Mouse (Mus musculus) ES-Bruce4 (cell line): ENCODE measurements around the gene Fgd2. TPM values are rescaled to one million over a fixed set of nuclear protein-coding genes. Genes with fewer than 3 reads are reported as not detected.

ENCODE experiments used
- H3K27ac ChIP-seq: 2 replicates; pipeline ENCODE4 v1.5.1; 2012; ENCODE audit warnings: low read length, inconsistent platforms; ENCODE audit not compliant: insufficient read depth
- H3K27me3 ChIP-seq: 2 replicates; pipeline ENCODE4 v1.6.1; 2012; ENCODE audit warnings: mild to moderate bottlenecking, low read length, inconsistent platforms; ENCODE audit not compliant: control insufficient read depth, poor library complexity, insufficient read depth, severe bottlenecking
- H3K36me3 ChIP-seq: 2 replicates; pipeline ENCODE4 v1.6.1; 2012; ENCODE audit warnings: inconsistent platforms, mild to moderate bottlenecking, low read length, moderate library complexity; ENCODE audit not compliant: control insufficient read depth, poor library complexity, insufficient read depth, severe bottlenecking
- H3K4me1 ChIP-seq: one replicate; pipeline ENCODE4 v1.8.1; 2011; ENCODE audit warnings: low read length; ENCODE audit not compliant: control insufficient read depth, insufficient read depth
- H3K4me3 ChIP-seq: 2 replicates; pipeline ENCODE4 v1.5.1; 2011; ENCODE audit warnings: low read depth, mild to moderate bottlenecking, low read length
- H3K9ac ChIP-seq: 2 replicates; pipeline ENCODE4 v1.6.1; 2012; ENCODE audit warnings: low read depth, mild to moderate bottlenecking, inconsistent platforms; ENCODE audit not compliant: poor library complexity, severe bottlenecking
- H3K9me3 ChIP-seq: replicated peaks from 2 replicates; pipeline ENCODE4 v1.6.1; 2012; ENCODE audit warnings: mild to moderate bottlenecking, low read length, inconsistent platforms; ENCODE audit not compliant: control insufficient read depth, poor library complexity, insufficient read depth, severe bottlenecking
- CTCF ChIP-seq: IDR thresholded peaks from one replicate; pipeline ENCODE4 v1.8.1; 2011; ENCODE audit warnings: low read depth, low read length
- EP300 ChIP-seq: IDR thresholded peaks from 2 replicates; pipeline ENCODE4 v1.6.1; 2011; ENCODE audit warnings: low read depth, low read length; ENCODE audit not compliant: insufficient read depth
- POLR2A ChIP-seq: IDR thresholded peaks from one replicate; pipeline ENCODE4 v1.8.1; 2011; ENCODE audit warnings: low read length; ENCODE audit not compliant: insufficient read depth
- polyA plus RNA-seq: library from polyadenylated mRNA; stranded (reverse); fragments of >200 nt; gene quantifications from 2 replicates; pipeline ENCODE4 v1.2.4, GENCODE M21; 2011; ENCODE audit warnings: low read depth; ENCODE audit not compliant: missing spikeins, insufficient read depth, insufficient read length

Gene Fgd2
- polyA plus RNA-seq, 1 experiment, result 5.1 TPM

GRCm38 (mm10) chr17:29318731-29319250 lies 41.9 kb upstream of the Fgd2 start:
- Histone ChIP-seq H3K27me3 (no peaks in the 10 kb centered on the region), H3K27ac (no peak overlapping the region), H3K9me3 (no peaks in the 10 kb centered on the region), H3K36me3 (no peaks in the 10 kb centered on the region), H3K9ac (no peak overlapping the region), H3K4me3 (no peak overlapping the region), H3K4me1 (peaks cover 2% of the 10 kb centered on the region)
- TF ChIP-seq POLR2A (no peak), CTCF (no peak), EP300 (no peak)

GRCm38 (mm10) chr17:29319476-29319875 lies 41.2 kb upstream of the Fgd2 start:
- H3K4me1 ChIP-seq, result peaks cover 2% of the 10 kb centered on the region
- no peaks in the 10 kb centered on the region for H3K27me3 ChIP-seq
- TF ChIP-seq CTCF (no peak), POLR2A (no peak)

GRCm38 (mm10) chr17:29319881-29320639 lies 40.7 kb upstream of the Fgd2 start:
- Histone ChIP-seq H3K36me3 (no peaks in the 10 kb centered on the region), H3K9me3 (no peaks in the 10 kb centered on the region), H3K4me3 (no peak overlapping the region), H3K4me1 (peaks cover 2% of the 10 kb centered on the region), H3K9ac (no peak overlapping the region), H3K27ac (no peak overlapping the region), H3K27me3 (no peaks in the 10 kb centered on the region)
- TF ChIP-seq CTCF (no peak), EP300 (no peak), POLR2A (no peak)

More at GRCm38 (mm10) chr17:29319476-29319875, 41.2 kb upstream of the Fgd2 start:
- no peak overlapping the region for H3K27ac ChIP-seq
- H3K4me3 ChIP-seq, result no peak overlapping the region
- no peaks in the 10 kb centered on the region for H3K36me3 ChIP-seq
- no peaks in the 10 kb centered on the region for H3K9me3 ChIP-seq
- no peak overlapping the region for H3K9ac ChIP-seq

GRCm38 (mm10) chr17:29321765-29322602 lies 38.7 kb upstream of the Fgd2 start:
- TF ChIP-seq EP300 (no peak), CTCF (no peak), POLR2A (no peak)
- Histone ChIP-seq H3K36me3 (no peaks in the 10 kb centered on the region), H3K9ac (peak overlapping the region; percentile 28), H3K4me3 (peak overlapping the region; percentile 57), H3K27me3 (no peaks in the 10 kb centered on the region), H3K27ac (no peak overlapping the region), H3K4me1 (peaks cover 2% of the 10 kb centered on the region), H3K9me3 (no peaks in the 10 kb centered on the region)

- TF ChIP-seq EP300 (peak; percentile 86), CTCF (no peak)
- H3K9me3 ChIP-seq, result no peaks in the 10 kb centered on the region
- H3K27me3 ChIP-seq, result no peaks in the 10 kb centered on the region
- H3K4me1 ChIP-seq, result peaks cover 2% of the 10 kb centered on the region
- peak overlapping the region; percentile 57 for H3K4me3 ChIP-seq
- H3K9ac ChIP-seq, result peak overlapping the region; percentile 28
- peak overlapping the region; percentile 22; the same call in 1 of the 2 replicates for H3K27ac ChIP-seq
- no peaks in the 10 kb centered on the region for H3K36me3 ChIP-seq
Observed at GRCm38 (mm10) chr17:29322603-29322962, 38.1 kb upstream of the Fgd2 start.

GRCm38 (mm10) chr17:29323625-29324024 lies 37.1 kb upstream of the Fgd2 start:
- no peaks in the 10 kb centered on the region for H3K9me3 ChIP-seq
- no peak overlapping the region for H3K27ac ChIP-seq
- H3K36me3 ChIP-seq, result no peaks in the 10 kb centered on the region
- no peak overlapping the region for H3K9ac ChIP-seq
- no peak for TF ChIP-seq EP300
- TF ChIP-seq CTCF, result no peak
- TF ChIP-seq POLR2A, result no peak
- no peaks in the 10 kb centered on the region for H3K27me3 ChIP-seq
- H3K4me1 ChIP-seq, result peaks cover 4% of the 10 kb centered on the region
- H3K4me3 ChIP-seq, result no peak overlapping the region
